Mouse (Mus musculus): ENCODE data around the gene Polr1a. TPM values are rescaled to one million over a fixed set of nuclear protein-coding genes. Genes with fewer than 3 reads are reported as not detected.

The Polr1a gene
- total and polyA plus RNA-seq, 3 experiments, result 50.2 to 126 (median 73.7) TPM

GRCm38 (mm10) chr6:72028079-72028478 lies 119.2 kb downstream of the Polr1a start:
- Histone ChIP-seq H3K27ac (ENCODE audit: insufficient read depth, low read depth) (no peak overlapping the region), H3K36me3 (replicated peaks in 1 of 2; ENCODE audit: control insufficient read depth in 1 of 2, insufficient read depth in 1 of 2, low read length in 1 of 2) (no peaks in the 10 kb centered on the region), H3K79me2 (replicated peaks; ENCODE audit: control insufficient read depth, extremely low read depth, insufficient read depth, poor library complexity, severe bottlenecking) (no peaks in the 10 kb centered on the region), H3K4me3 (replicated peaks in 1 of 3; ENCODE audit: low read depth in 2 of 3, low read length in 2 of 3, poor library complexity in 1 of 3) (no peak overlapping the region), H3K9ac (ENCODE audit: insufficient read depth, low read depth) (no peak overlapping the region), H3K4me1 (ENCODE audit: control insufficient read depth in 1 of 2, insufficient read depth in 2 of 2) (0 out of 4 replicates have a peak, but pooled peaks cover 0 to 4% of the 10 kb centered on the region in 2 experiments), H3K9me3 (replicated peaks; ENCODE audit: low read length) (no peaks in the 10 kb centered on the region), H3K27me3 (replicated peaks) (no peaks in the 10 kb centered on the region), H3K4me2 (ENCODE audit: insufficient read depth, low read depth, poor library complexity, severe bottlenecking) (no peak overlapping the region)
- DNase-seq (ENCODE audit: extremely low read depth), result no peak
- TF ChIP-seq CHD1 (IDR thresholded peaks at IDR 0.05; ENCODE audit: low read depth, low read length), result no peak
- no peak for TF ChIP-seq TCF12 (IDR thresholded peaks at IDR 0.05; ENCODE audit: low read depth, low read length)
- no peak for TF ChIP-seq ZC3H11A (IDR thresholded peaks at IDR 0.05; ENCODE audit: low read depth, low read length)
- no peak for TF ChIP-seq ETS1 (conservative IDR thresholded peaks at IDR 0.05; ENCODE audit: low read depth, low read length)
- no peak for TF ChIP-seq USF2 (conservative IDR thresholded peaks at IDR 0.05; ENCODE audit: low read depth, low read length)
- no peak for TF ChIP-seq SIN3A (IDR thresholded peaks at IDR 0.05; ENCODE audit: low read length)
- in situ Hi-C loops (cut with MboI; ENCODE audit: low pct_ligation_motif_present, low pct_unique_long_range_greater_than_20kb, low sequenced_read_pairs), result no loop called here
- dilution Hi-C loops (cut with MboI; ENCODE audit: extremely low pct_ligation_motif_present, extremely low pct_unique_long_range_greater_than_20kb, low sequenced_read_pairs), result no loop called here

GRCm38 (mm10) chr6:72029674-72030073 lies 120.8 kb downstream of the Polr1a start:
- H3K4me3 ChIP-seq (replicated peaks in 1 of 3; ENCODE audit: low read depth in 2 of 3, low read length in 2 of 3, poor library complexity in 1 of 3), result no peak overlapping the region
- dilution Hi-C loops (cut with MboI; ENCODE audit: extremely low pct_ligation_motif_present, extremely low pct_unique_long_range_greater_than_20kb, low sequenced_read_pairs), result no loop called here
- H3K4me2 ChIP-seq (ENCODE audit: insufficient read depth, low read depth, poor library complexity, severe bottlenecking), result no peak overlapping the region
- DNase-seq (ENCODE audit: extremely low read depth), result no peak
- no peak overlapping the region for H3K27ac ChIP-seq (ENCODE audit: insufficient read depth, low read depth)
- no peak overlapping the region for H3K9ac ChIP-seq (ENCODE audit: insufficient read depth, low read depth)
- no peaks in the 10 kb centered on the region for H3K27me3 ChIP-seq (replicated peaks)
- H3K9me3 ChIP-seq (replicated peaks; ENCODE audit: low read length), result no peaks in the 10 kb centered on the region
- 0 out of 4 replicates have a peak, but pooled peaks cover 0 to 4% of the 10 kb centered on the region in 2 experiments for H3K4me1 ChIP-seq (ENCODE audit: control insufficient read depth in 1 of 2, insufficient read depth in 2 of 2)
- no peaks in the 10 kb centered on the region for H3K79me2 ChIP-seq (replicated peaks; ENCODE audit: control insufficient read depth, extremely low read depth, insufficient read depth, poor library complexity, severe bottlenecking)
- TF ChIP-seq TCF12 (IDR thresholded peaks at IDR 0.05; ENCODE audit: low read depth, low read length), result no peak
- TF ChIP-seq NRF1 (IDR thresholded peaks at IDR 0.05; ENCODE audit: low read depth, low read length), result no peak
- no peak for TF ChIP-seq CHD2 (IDR thresholded peaks at IDR 0.05; ENCODE audit: low read length)
- no peak for TF ChIP-seq MEF2A (IDR thresholded peaks at IDR 0.05; ENCODE audit: borderline replicate concordance, low read depth, low read length)
- TF ChIP-seq RCOR1 (conservative IDR thresholded peaks at IDR 0.05; ENCODE audit: low read depth, low read length), result no peak
- no peak for TF ChIP-seq NELFE (IDR thresholded peaks at IDR 0.05; ENCODE audit: low read depth, low read length)
- TF ChIP-seq ZC3H11A (IDR thresholded peaks at IDR 0.05; ENCODE audit: low read depth, low read length), result no peak
- no peak for TF ChIP-seq CHD1 (IDR thresholded peaks at IDR 0.05; ENCODE audit: low read depth, low read length)
- TF ChIP-seq PAX5 (IDR thresholded peaks at IDR 0.05; ENCODE audit: low read length), result no peak
- no peak for TF ChIP-seq ZMIZ1 (IDR thresholded peaks at IDR 0.05; ENCODE audit: low read depth, low read length)
- TF ChIP-seq UBTF (IDR thresholded peaks at IDR 0.05; ENCODE audit: low read depth, low read length), result no peak
- TF ChIP-seq JUND (conservative IDR thresholded peaks at IDR 0.05; ENCODE audit: low read depth, low read length), result no peak
- TF ChIP-seq RAD21 (IDR thresholded peaks at IDR 0.05; ENCODE audit: low read depth, low read length), result no peak
- TF ChIP-seq TBP (conservative IDR thresholded peaks at IDR 0.05; ENCODE audit: low read depth, low read length), result no peak
- TF ChIP-seq SIN3A (IDR thresholded peaks at IDR 0.05; ENCODE audit: low read length), result no peak
- TF ChIP-seq USF1 (IDR thresholded peaks at IDR 0.05; ENCODE audit: low read depth, low read length), result no peak
- no peak for TF ChIP-seq ETS1 (conservative IDR thresholded peaks at IDR 0.05; ENCODE audit: low read depth, low read length)
- in situ Hi-C loops (cut with MboI; ENCODE audit: low pct_ligation_motif_present, low pct_unique_long_range_greater_than_20kb, low sequenced_read_pairs), result no loop called here
- no peaks in the 10 kb centered on the region for H3K36me3 ChIP-seq (replicated peaks in 1 of 2; ENCODE audit: control insufficient read depth in 1 of 2, insufficient read depth in 1 of 2, low read length in 1 of 2)

Other genes starting within 250 kb of the Polr1a start
- gene Reep1, start 201.5 kb upstream of the Polr1a start, total RNA-seq (2012; rRNA removed), result 0.38 and 1.3 TPM in 2 replicates
- 0.97 and 1.2 TPM in 2 replicates for gene Reep1, start 201.5 kb upstream of the Polr1a start, total RNA-seq (2014; rRNA removed)
- 0.33 and 0.34 TPM in 2 replicates for gene Reep1, start 201.5 kb upstream of the Polr1a start, polyA plus RNA-seq (2012; ENCODE audit: insufficient read length, low read depth)
- gene Mrpl35, start 82.1 kb upstream of the Polr1a start, total RNA-seq (2012; rRNA removed), result 35.8 and 36.3 TPM in 2 replicates
- gene Mrpl35, start 82.1 kb upstream of the Polr1a start, total RNA-seq (2014; rRNA removed), result 54.2 and 70.2 TPM in 2 replicates
- 82.7 and 85.1 TPM in 2 replicates for gene Mrpl35, start 82.1 kb upstream of the Polr1a start, polyA plus RNA-seq (2012; ENCODE audit: insufficient read length, low read depth)
- gene Immt, start 77.7 kb upstream of the Polr1a start, total RNA-seq (2012; rRNA removed), result 97.5 and 126 TPM in 2 replicates
- 156 and 161 TPM in 2 replicates for gene Immt, start 77.7 kb upstream of the Polr1a start, total RNA-seq (2014; rRNA removed)
- gene Immt, start 77.7 kb upstream of the Polr1a start, polyA plus RNA-seq (2012; ENCODE audit: insufficient read length, low read depth), result 146 and 156 TPM in 2 replicates
- gene Ptcd3, start 303 bp upstream of the Polr1a start, total RNA-seq (2012; rRNA removed), result 76.6 and 92.3 TPM in 2 replicates
- gene Ptcd3, start 303 bp upstream of the Polr1a start, total RNA-seq (2014; rRNA removed), result 169 and 187 TPM in 2 replicates
- gene Ptcd3, start 303 bp upstream of the Polr1a start, polyA plus RNA-seq (2012; ENCODE audit: insufficient read length, low read depth), result 109 and 110 TPM in 2 replicates
- gene St3gal5, start 188.5 kb downstream of the Polr1a start, total RNA-seq (2012; rRNA removed), result 16.0 and 19.8 TPM in 2 replicates
- gene St3gal5, start 188.5 kb downstream of the Polr1a start, total RNA-seq (2014; rRNA removed), result 3.4 and 4.0 TPM in 2 replicates
- 19.3 and 21.4 TPM in 2 replicates for gene St3gal5, start 188.5 kb downstream of the Polr1a start, polyA plus RNA-seq (2012; ENCODE audit: insufficient read length, low read depth)